15 mouse cellular contexts compared by ENCODE assay signal in genomic region chr5:67634339-67634738, GRCm38 (mm10). TPM values are rescaled to one million over a fixed set of nuclear protein-coding genes. Genes with fewer than 3 reads are reported as not detected.
DNase-seq lines count a peak whose midpoint lies in the region; ATAC-seq and TF ChIP-seq lines count a peak whose summit lies in the region.
"Had no signal": no experiment of that assay in that cellular context is flagged by ENCODE, and none has a peak within 500 bp of the region (broad histone marks: within the 10 kb centered on the region; RNA-seq: fewer than 3 reads in every experiment).

No protein-coding gene starts in this region.

- TF ChIP-seq CTCF in forebrain, postnatal 0 days (IDR thresholded peaks at IDR 0.05; ENCODE audit: low read depth): no peak

- H3K9me3 ChIP-seq in neural tube, embryonic 11.5 days (ENCODE audit: control insufficient read depth, low read length): no peaks in the 10 kb centered on the region
- H3K9me3 ChIP-seq in forebrain, postnatal 0 days (ENCODE audit: low read length): no peaks in the 10 kb centered on the region
- no peaks in the 10 kb centered on the region for H3K9me3 ChIP-seq in midbrain, embryonic 11.5 days (ENCODE audit: control insufficient read depth, low read length)
- H3K9me3 ChIP-seq: G1E; intestine, embryonic 15.5 days had no signal

- H3K4me1 ChIP-seq in neural tube, embryonic 11.5 days (ENCODE audit: control insufficient read depth, insufficient read depth, low read length): peaks cover 13% of the 10 kb centered on the region
- no peaks in the 10 kb centered on the region for H3K4me1 ChIP-seq in forebrain, postnatal 0 days (ENCODE audit: insufficient read depth)
- peaks cover 16% of the 10 kb centered on the region for H3K4me1 ChIP-seq in midbrain, embryonic 11.5 days (ENCODE audit: control insufficient read depth, insufficient read depth, low read length)
- H3K4me1 ChIP-seq: intestine, embryonic 15.5 days had no signal

- peak overlapping the region; percentile 68 for H3K27ac ChIP-seq in neural tube, embryonic 11.5 days (ENCODE audit: low read depth, low read length)
- H3K27ac ChIP-seq in forebrain, postnatal 0 days (ENCODE audit: low read depth, low read length): no peak overlapping the region
- peak overlapping the region; percentile 80 for H3K27ac ChIP-seq in midbrain, embryonic 11.5 days (ENCODE audit: low read depth, low read length)
- H3K27ac ChIP-seq: heart, adult 2 months; intestine, embryonic 15.5 days had no signal

- DNase-seq in neural tube, embryonic 11.5 days (ENCODE audit: low spot score): peak; percentile 41
- DNase-seq in neural tube, embryonic 10.5 days (ENCODE audit: extremely low spot score, low spot score): no peak
- no peak for DNase-seq in forebrain, postnatal 0 days
- peak; percentile 93 for DNase-seq in midbrain, embryonic 11.5 days (ENCODE audit: low spot score, missing footprints)
- DNase-seq in gastrocnemius, postnatal 14 days: no peak
- DNase-seq in cerebellum, postnatal 4 days (ENCODE audit: low spot score in 2 of 2): no peak
- DNase-seq: adrenal gland, postnatal 10 days; cerebellum, adult 18-20 months; heart, adult 2 months; right cerebral cortex, postnatal 4 days had no signal

- no peak overlapping the region for H3K4me3 ChIP-seq in neural tube, embryonic 11.5 days (ENCODE audit: low read depth, low read length)
- no peak overlapping the region for H3K4me3 ChIP-seq in forebrain, postnatal 0 days (ENCODE audit: low read depth, low read length)
- H3K4me3 ChIP-seq in midbrain, embryonic 11.5 days (ENCODE audit: low read depth, low read length): no peak overlapping the region
- H3K4me3 ChIP-seq: erythroblast, embryonic 14.5 days; heart, adult 2 months; intestine, embryonic 15.5 days had no signal

- H3K9ac ChIP-seq in neural tube, embryonic 11.5 days (ENCODE audit: low read length): no peak overlapping the region
- no peak overlapping the region for H3K9ac ChIP-seq in forebrain, postnatal 0 days
- H3K9ac ChIP-seq in midbrain, embryonic 11.5 days (ENCODE audit: low read length): 0 out of 2 replicates have a peak overlapping the region, but pooled peaks have one; percentile 12
- H3K9ac ChIP-seq: intestine, embryonic 15.5 days had no signal

- H3K4me2 ChIP-seq in neural tube, embryonic 11.5 days (ENCODE audit: low read depth): no peak overlapping the region
- no peak overlapping the region for H3K4me2 ChIP-seq in forebrain, postnatal 0 days (ENCODE audit: low read depth)
- peak overlapping the region; percentile 34 for H3K4me2 ChIP-seq in midbrain, embryonic 11.5 days
- H3K4me2 ChIP-seq: intestine, embryonic 15.5 days had no signal

- intact Hi-C loops in gastrocnemius, postnatal 14 days (cut with DNase I; ENCODE audit: low total_unique reads): no loop called here

- no peaks in the 10 kb centered on the region; the same call in 1 of the 2 replicates for H3K36me3 ChIP-seq in neural tube, embryonic 11.5 days (ENCODE audit: control insufficient read depth, insufficient read depth, low read length)
- peaks cover 18% of the 10 kb centered on the region; the same call in 1 of the 2 replicates for H3K36me3 ChIP-seq in forebrain, postnatal 0 days (ENCODE audit: insufficient read depth)
- no peaks in the 10 kb centered on the region for H3K36me3 ChIP-seq in midbrain, embryonic 11.5 days (ENCODE audit: control insufficient read depth, insufficient read depth, low read length)
- H3K36me3 ChIP-seq: intestine, embryonic 15.5 days had no signal

- WGBS in neural tube, embryonic 11.5 days: 3% methylated on average over 3 of the region's 3 CpGs
- 13% methylated on average over 3 of the region's 3 CpGs for WGBS in forebrain, postnatal 0 days
- WGBS in midbrain, embryonic 11.5 days: 11% methylated on average over 3 of the region's 3 CpGs

- H3K27me3 ChIP-seq in neural tube, embryonic 11.5 days (ENCODE audit: control insufficient read depth, insufficient read depth, low read length): no peaks in the 10 kb centered on the region
- no peaks in the 10 kb centered on the region for H3K27me3 ChIP-seq in forebrain, postnatal 0 days (ENCODE audit: insufficient read depth, low read length)
- H3K27me3 ChIP-seq in midbrain, embryonic 11.5 days (ENCODE audit: control insufficient read depth, insufficient read depth, low read length): peaks cover 60% of the 10 kb centered on the region
- H3K27me3 ChIP-seq: intestine, embryonic 15.5 days had no signal

- peak; percentile 58 for ATAC-seq in neural tube, embryonic 11.5 days (ENCODE audit: insufficient read depth, low FRiP score, low TSS enrichment)
- peak; percentile 67 for ATAC-seq in forebrain, postnatal 0 days
- ATAC-seq in midbrain, embryonic 11.5 days (ENCODE audit: low FRiP score): peak; percentile 38
- ATAC-seq in CD4-positive, CD25-positive, alpha-beta regulatory T cell, adult 4 months: no peak
- ATAC-seq: intestine, embryonic 15.5 days had no signal

RNA-seq across cellular contexts. Expression of gene Shisa3, which starts 26.7 kb away (rescaled TPM):
- polyA plus RNA-seq in neural tube, embryonic 11.5 days (2014; fragmentation: Nextera tagmentation; extraction: Ambion mirVana): 10.0 and 13.2 TPM in 2 replicates
- total RNA-seq in forebrain, postnatal 0 days (2014; rRNA removed): 1.4 and 1.9 TPM in 2 replicates
- 0.62 and 0.65 TPM in 2 replicates for polyA plus RNA-seq in forebrain, postnatal 0 days (2015; fragmentation: Nextera tagmentation; extraction: Ambion mirVana)
- polyA plus RNA-seq in midbrain, embryonic 11.5 days (2014; fragmentation: Nextera tagmentation; extraction: Ambion mirVana): 22.5 and 23.1 TPM in 2 replicates
- total RNA-seq in gastrocnemius, postnatal 14 days (2021): 1 to 10 TPM; 2.1 to 2.2 TPM
- under 1 TPM; 0.35 to 0.54 TPM for polyA plus RNA-seq in CD4-positive, CD25-positive, alpha-beta regulatory T cell, adult 4 months (2017; shearing (Covaris generic))
- total RNA-seq: monocyte, adult 5-6 weeks had no signal
- polyA plus RNA-seq: erythroblast, embryonic 14.5 days; G1E had no signal

Comparison
In these comparisons a context has a peak if more than half of its experiments do, and no peak if none do; other contexts are left out.
1. DNase-seq: peak in neural tube, embryonic 11.5 days (single experiment) and midbrain, embryonic 11.5 days (single experiment); none in neural tube, embryonic 10.5 days (single experiment), forebrain, postnatal 0 days (single experiment), gastrocnemius, postnatal 14 days (single experiment) and cerebellum, postnatal 4 days (0 of 2).